Mouse (Mus musculus) forebrain, embryonic 14.5 days (tissue): ENCODE results near the gene Gm10392. TPM values are rescaled to one million over a fixed set of nuclear protein-coding genes. Genes with fewer than 3 reads are reported as not detected.

Experiments used
- ATAC-seq: fragments of 200-750 bp; cut with Nextera tagmentation; 2 replicates; pipeline ENCODE4 v1.8.0; 2017; ENCODE audit warnings: mild to moderate bottlenecking, moderate library complexity
- DNase-seq: peaks from one replicate; pipeline ENCODE4 v3.0.0-alpha.2; 2015; ENCODE audit warnings: low spot score
- H3K27ac ChIP-seq: fragments of 300-500 bp; sonication (generic); 2 replicates; pipeline ENCODE4 v1.5.1; 2014; ENCODE audit warnings: low read depth, mild to moderate bottlenecking, control low read depth, low read length, moderate library complexity
- H3K27me3 ChIP-seq: fragments of 300-500 bp; sonication (generic); replicated peaks from 2 replicates; pipeline ENCODE4 v1.6.1; 2014; ENCODE audit warnings: low read length, control low read depth, mixed read lengths; ENCODE audit not compliant: control insufficient read depth, insufficient read depth
- H3K36me3 ChIP-seq: fragments of 300-500 bp; sonication (generic); 2 replicates; pipeline ENCODE4 v1.6.1; 2014; ENCODE audit warnings: low read length, control low read depth; ENCODE audit not compliant: control insufficient read depth, insufficient read depth
- H3K4me1 ChIP-seq: fragments of 300-500 bp; sonication (generic); 2 replicates; pipeline ENCODE4 v1.6.1; 2014; ENCODE audit warnings: antibody characterized with exemption, low read length, control low read depth; ENCODE audit not compliant: control insufficient read depth, insufficient read depth
- H3K4me2 ChIP-seq: fragments of 300-500 bp; sonication (generic); 2 replicates; pipeline ENCODE4 v1.6.1; 2014; ENCODE audit warnings: mild to moderate bottlenecking, control low read depth, low read length
- H3K4me3 ChIP-seq: fragments of 300-500 bp; sonication (generic); 2 replicates; pipeline ENCODE4 v1.5.1; 2014; ENCODE audit warnings: low read depth, low read length, control low read depth
- H3K9ac ChIP-seq: fragments of 300-500 bp; sonication (generic); 2 replicates; pipeline ENCODE4 v1.6.1; 2014; ENCODE audit warnings: mild to moderate bottlenecking, low read length, control low read depth, moderate library complexity
- H3K9me3 ChIP-seq: fragments of 300-500 bp; sonication (generic); replicated peaks from 2 replicates; pipeline ENCODE4 v1.6.1; 2016; ENCODE audit warnings: low read length, control low read depth, mixed read lengths; ENCODE audit not compliant: control insufficient read depth
- WGBS: fragments of 180-500 bp; shearing (Covaris S2); extraction: QIAGEN DNeasy Blood & Tissue Kit; methylation state at CpG from one replicate; pipeline ENCODE4 v1.1.7; 2014; 5-methylcytosine and 5-hydroxymethylcytosine counted together
- polyA plus RNA-seq: library from polyadenylated mRNA; unstranded; fragments of >200 nt; fragmentation: Nextera tagmentation; extraction: Ambion mirVana; gene quantifications from 2 replicates; pipeline ENCODE4 v1.2.1, GENCODE M21; 2014

The Gm10392 gene
- polyA plus RNA-seq, 1 experiment from 2014 or later, result not detected

- 71% methylated on average over 6 of the region's 6 CpGs for WGBS
- Histone ChIP-seq H3K36me3 (no peaks in the 10 kb centered on the region), H3K9ac (peak overlapping the region; percentile 98; the same call in 1 of the 2 replicates), H3K27ac (peak overlapping the region; percentile 91; the same call in 1 of the 2 replicates), H3K4me2 (peak overlapping the region; percentile 94), H3K27me3 (no peaks in the 10 kb centered on the region), H3K9me3 (no peaks in the 10 kb centered on the region), H3K4me1 (peaks cover 63% of the 10 kb centered on the region), H3K4me3 (peak overlapping the region; percentile 92)
- DNase-seq (no peak), ATAC-seq (no peak)
These were observed 28.5 kb downstream of the Gm10392 start for GRCm38 (mm10) chr11:77490451-77490850.

- DNase-seq (peak; percentile 90), ATAC-seq (peak; percentile 60)
- 0% methylated on average over 32 of the region's 87 CpGs for WGBS
- Histone ChIP-seq H3K4me2 (peak within 1 kb of the TSS; percentile 94), H3K9ac (peak within 1 kb of the TSS; percentile 98), H3K27ac (peak within 1 kb of the TSS; percentile 94), H3K9me3 (no peaks in the 10 kb centered on the region), H3K27me3 (no peaks in the 10 kb centered on the region), H3K36me3 (no peaks in the 10 kb centered on the region), H3K4me3 (peak within 1 kb of the TSS; percentile 92), H3K4me1 (peaks cover 63% of the 10 kb centered on the region)
These were observed 29.3 kb downstream of the Gm10392 start, which contains the start of gene Ankrd13b for GRCm38 (mm10) chr11:77489591-77490235. Ankrd13b (minus strand) TSS chr11:77489678.

GRCm38 (mm10) chr11:77488771-77489581, 30.0 kb downstream of the Gm10392 start:
- no peaks in the 10 kb centered on the region for H3K9me3 ChIP-seq
- peak overlapping the region; percentile 92 for H3K4me3 ChIP-seq
- peak overlapping the region; percentile 94 for H3K4me2 ChIP-seq
- H3K36me3 ChIP-seq, result no peaks in the 10 kb centered on the region
- H3K27me3 ChIP-seq, result no peaks in the 10 kb centered on the region
- peak overlapping the region; percentile 94 for H3K27ac ChIP-seq
- peaks cover 61% of the 10 kb centered on the region for H3K4me1 ChIP-seq
- DNase-seq (peak; percentile 58), ATAC-seq (no peak)
- 2% methylated on average over 44 of the region's 55 CpGs for WGBS
- peak overlapping the region; percentile 98 for H3K9ac ChIP-seq

- peak; percentile 85 for DNase-seq
- WGBS, result 17% methylated on average over 5 of the region's 5 CpGs
- no peaks in the 10 kb centered on the region for H3K9me3 ChIP-seq
- 0 out of 2 replicates have a peak, but pooled peaks cover 3% of the 10 kb centered on the region for H3K36me3 ChIP-seq
- peak overlapping the region; percentile 18; the same call in 1 of the 2 replicates for H3K4me3 ChIP-seq
- peak; percentile 16; the same call in 1 of the 2 replicates for ATAC-seq
- H3K4me2 ChIP-seq, result peak overlapping the region; percentile 94
- H3K4me1 ChIP-seq, result peaks cover 53% of the 10 kb centered on the region
- H3K27me3 ChIP-seq, result no peaks in the 10 kb centered on the region
- peak overlapping the region; percentile 82 for H3K27ac ChIP-seq
- H3K9ac ChIP-seq, result peak overlapping the region; percentile 41
These were observed 32.2 kb downstream of the Gm10392 start for GRCm38 (mm10) chr11:77486798-77487197.

GRCm38 (mm10) chr11:77485229-77485628, 33.8 kb downstream of the Gm10392 start:
- Histone ChIP-seq H3K9me3 (no peaks in the 10 kb centered on the region), H3K4me2 (peak overlapping the region; percentile 32), H3K4me1 (peaks cover 44% of the 10 kb centered on the region), H3K27me3 (no peaks in the 10 kb centered on the region), H3K27ac (peak overlapping the region; percentile 82), H3K9ac (0 out of 2 replicates have a peak overlapping the region, but pooled peaks have one; percentile 38), H3K36me3 (0 out of 2 replicates have a peak, but pooled peaks cover 7% of the 10 kb centered on the region), H3K4me3 (no peak overlapping the region)
- no peak for ATAC-seq
- 31% methylated on average over 6 of the region's 6 CpGs for WGBS
- DNase-seq, result peak; percentile 75

- ATAC-seq, result no peak
- H3K4me3 ChIP-seq, result no peak overlapping the region
- H3K4me2 ChIP-seq, result no peak overlapping the region
- H3K9ac ChIP-seq, result 0 out of 2 replicates have a peak overlapping the region, but pooled peaks have one; percentile 8
- H3K36me3 ChIP-seq, result 0 out of 2 replicates have a peak, but pooled peaks cover 7% of the 10 kb centered on the region
- 87% methylated on average over 11 of the region's 11 CpGs for WGBS
- H3K4me1 ChIP-seq, result peaks cover 42% of the 10 kb centered on the region
- no peak for DNase-seq
- H3K27ac ChIP-seq, result no peak overlapping the region
- no peaks in the 10 kb centered on the region for H3K27me3 ChIP-seq
- H3K9me3 ChIP-seq, result no peaks in the 10 kb centered on the region
These were observed 35.3 kb downstream of the Gm10392 start for GRCm38 (mm10) chr11:77483510-77484255.

GRCm38 (mm10) chr11:77483043-77483442, 36.0 kb downstream of the Gm10392 start:
- no peak overlapping the region for H3K4me3 ChIP-seq
- 0 out of 2 replicates have a peak, but pooled peaks cover 7% of the 10 kb centered on the region for H3K36me3 ChIP-seq
- H3K4me2 ChIP-seq, result no peak overlapping the region
- peaks cover 37% of the 10 kb centered on the region for H3K4me1 ChIP-seq
- DNase-seq, result no peak
- no peak overlapping the region for H3K9ac ChIP-seq
- 75% methylated on average over 3 of the region's 3 CpGs for WGBS
- H3K27ac ChIP-seq, result no peak overlapping the region
- no peaks in the 10 kb centered on the region for H3K27me3 ChIP-seq
- no peaks in the 10 kb centered on the region for H3K9me3 ChIP-seq
- ATAC-seq, result no peak

GRCm38 (mm10) chr11:77476895-77477294, 42.1 kb downstream of the Gm10392 start:
- no peaks in the 10 kb centered on the region for H3K4me1 ChIP-seq
- H3K27me3 ChIP-seq, result no peaks in the 10 kb centered on the region
- no peak overlapping the region for H3K4me2 ChIP-seq
- H3K9me3 ChIP-seq, result no peaks in the 10 kb centered on the region
- DNase-seq (no peak), ATAC-seq (no peak)
- H3K27ac ChIP-seq, result no peak overlapping the region
- peaks cover 51% of the 10 kb centered on the region for H3K36me3 ChIP-seq
- no peak overlapping the region for H3K9ac ChIP-seq
- H3K4me3 ChIP-seq, result no peak overlapping the region
- 94% methylated on average over 6 of the region's 6 CpGs for WGBS
